Mouse (Mus musculus) testis, adult 2 months (tissue): ENCODE data around the gene Cacna1a.

Experiments
- CTCF ChIP-seq: fragments of 200-500 bp; IDR thresholded peaks from 2 replicates; pipeline ENCODE4 v1.5.1; 2012; ENCODE audit warnings: low read depth, mild to moderate bottlenecking, inconsistent platforms, low read length, moderate library complexity; ENCODE audit not compliant: control insufficient read depth, insufficient read depth, insufficient replicate concordance
- POLR2A ChIP-seq: fragments of 200-500 bp; IDR thresholded peaks from 2 replicates; pipeline ENCODE4 v1.6.1; 2012; ENCODE audit warnings: low read depth, mild to moderate bottlenecking, inconsistent platforms, low read length, moderate library complexity; ENCODE audit not compliant: control insufficient read depth

DNA sequence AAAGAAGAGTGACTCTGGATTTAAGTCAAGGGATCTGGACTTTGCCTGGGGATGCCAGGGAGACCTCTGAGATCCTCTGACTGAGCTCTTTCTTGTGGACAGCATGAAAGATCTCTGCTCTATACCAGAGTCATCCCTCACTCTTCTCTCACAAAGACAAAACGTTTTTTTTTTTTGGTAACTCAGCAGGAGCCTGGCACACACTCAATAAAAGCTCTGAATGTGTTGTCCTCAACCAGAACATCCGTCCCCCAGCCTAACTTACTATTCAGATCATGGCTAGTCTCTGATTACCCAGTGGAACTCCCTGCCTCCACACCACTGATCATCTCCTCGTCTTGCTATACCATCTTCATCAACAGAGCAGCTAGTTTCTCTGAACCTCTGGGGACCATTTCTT, 296.3 kb downstream of the Cacna1a start:
- TF ChIP-seq CTCF (no peak), POLR2A (no peak)
